Mouse (Mus musculus) kidney, adult 2 months (tissue): ENCODE measurements around the gene Pak3.

Experiments used
- CTCF ChIP-seq: fragments of 200-500 bp; conservative IDR thresholded peaks from 2 replicates; pipeline ENCODE4 v1.5.1; 2011; ENCODE audit warnings: low read depth, mild to moderate bottlenecking, control low read depth, low read length, moderate library complexity, mixed read lengths; ENCODE audit not compliant: insufficient read depth, insufficient read length
- POLR2A ChIP-seq: fragments of 200-500 bp; IDR thresholded peaks from one replicate; pipeline ENCODE4 v1.6.1; 2011; ENCODE audit warnings: low read depth, low read length, control low read depth

GRCm38 (mm10) chrX:143722250-143722649 lies 203.9 kb downstream of the Pak3 start:
- no peak for TF ChIP-seq CTCF
- no peak for TF ChIP-seq POLR2A
